Mouse (Mus musculus): Measurements from ENCODE around the gene Tcp11l1. TPM values are rescaled to one million over a fixed set of nuclear protein-coding genes. Genes with fewer than 3 reads are reported as not detected.

Tcp11l1 gene
- total RNA-seq, 2 experiments from 2014 or later: 5.7 to 6.2 TPM

DNA sequence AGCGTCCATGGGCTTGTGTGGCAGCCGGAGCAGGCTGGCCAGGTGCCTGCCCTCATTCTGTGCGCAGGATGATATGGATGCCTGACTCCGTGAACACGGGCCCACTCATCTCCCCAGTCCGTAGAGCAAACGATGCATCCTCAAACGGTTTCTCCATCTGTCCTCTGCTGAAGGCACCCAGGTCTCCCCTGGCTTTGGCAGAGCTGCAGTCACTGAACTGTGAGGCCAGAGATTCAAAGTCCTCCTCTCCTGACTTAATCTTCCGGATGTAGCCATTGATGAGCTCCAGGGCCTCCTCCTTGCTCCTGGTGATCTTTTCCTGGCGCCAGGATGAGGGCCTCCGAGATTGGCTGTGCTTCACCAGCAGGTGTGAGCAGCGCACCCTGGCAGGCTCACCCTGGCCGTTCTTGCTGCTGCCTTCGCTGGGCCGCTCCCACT, 2.3 kb upstream of the Tcp11l1 start:
- intact Hi-C loops (cut with DNase I): no loop called here
- no peak for DNase-seq

DNA sequence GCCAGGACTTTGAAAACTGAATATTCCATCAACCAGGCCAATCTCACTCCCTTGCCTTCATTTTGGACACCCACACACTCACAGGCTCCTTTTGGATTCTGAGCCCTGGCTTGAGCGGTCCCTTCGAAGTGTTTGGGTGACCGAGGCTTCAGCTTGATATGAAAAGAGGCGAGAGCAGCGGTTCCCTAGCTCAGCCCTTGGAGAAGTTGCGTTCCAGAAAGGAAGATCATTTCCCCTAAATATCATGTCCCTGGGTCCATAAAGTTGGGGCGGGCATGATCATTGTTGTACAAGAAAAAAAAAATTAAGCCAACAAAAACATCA, 479 bp upstream of the Tcp11l1 start:
- DNase-seq: no peak
- intact Hi-C loops (cut with DNase I): no loop called here

DNA sequence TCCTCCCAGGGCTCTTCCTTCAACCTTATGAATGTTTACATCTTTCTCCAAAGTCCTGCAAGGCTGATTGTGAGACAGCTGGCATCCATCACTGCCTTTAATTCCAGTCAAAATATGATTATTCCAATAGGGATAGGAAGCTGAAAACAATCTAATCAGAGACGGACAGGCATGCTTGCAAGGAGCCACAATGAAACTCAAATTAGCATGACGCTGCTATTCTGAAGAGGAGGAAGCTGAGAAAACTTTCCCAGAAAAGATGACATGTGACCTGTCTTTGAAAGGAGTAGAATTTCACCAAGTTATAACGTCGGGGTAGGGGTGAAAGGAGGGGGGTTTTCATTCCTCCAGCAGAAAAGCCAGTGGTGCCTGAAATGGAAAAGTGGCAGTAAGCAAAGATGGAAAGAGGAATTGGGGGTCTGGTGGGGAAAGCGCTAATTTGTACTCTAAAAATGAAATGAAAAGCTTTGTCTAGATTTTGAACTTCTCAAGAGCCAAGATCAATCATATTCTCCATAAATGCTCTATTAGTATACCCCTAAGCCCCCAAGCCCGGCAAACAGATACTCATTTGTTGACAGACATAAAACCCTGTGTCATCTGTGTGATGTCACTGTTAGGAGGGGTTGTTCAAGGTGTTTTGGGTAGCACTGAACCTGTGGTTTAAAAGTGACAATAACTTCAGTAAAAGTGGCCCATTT, 1.1 kb downstream of the Tcp11l1 start:
- DNase-seq: no peak
- intact Hi-C loops (cut with DNase I): no loop called here

DNA sequence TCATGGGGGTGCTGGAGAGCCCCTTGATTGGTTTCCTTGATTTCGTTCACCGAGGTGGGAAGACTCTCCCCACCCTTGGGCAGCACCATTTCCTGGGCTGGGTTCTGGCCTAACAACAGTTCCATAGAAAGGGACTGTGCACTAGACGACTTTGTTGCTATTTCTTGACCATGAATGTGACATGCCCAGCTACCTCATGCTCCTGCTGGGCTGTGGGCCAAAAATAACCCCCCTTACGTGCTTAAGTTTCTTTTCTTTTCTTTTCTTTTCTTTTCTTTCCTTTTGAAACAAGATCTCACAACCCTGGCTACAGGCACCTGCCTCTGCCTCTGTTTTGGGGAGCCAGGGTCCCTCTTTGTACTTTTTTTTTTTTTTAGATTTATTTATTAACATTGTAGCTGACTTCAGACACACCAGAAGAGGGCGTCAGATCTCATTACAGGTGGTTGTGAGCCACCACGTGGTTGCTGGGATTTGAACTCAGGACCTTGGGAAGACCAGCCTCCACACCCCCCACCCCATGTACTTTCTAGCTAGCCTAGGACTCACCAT, 2.1 kb downstream of the Tcp11l1 start:
- intact Hi-C loops (cut with DNase I): no loop called here
- DNase-seq: no peak

DNA sequence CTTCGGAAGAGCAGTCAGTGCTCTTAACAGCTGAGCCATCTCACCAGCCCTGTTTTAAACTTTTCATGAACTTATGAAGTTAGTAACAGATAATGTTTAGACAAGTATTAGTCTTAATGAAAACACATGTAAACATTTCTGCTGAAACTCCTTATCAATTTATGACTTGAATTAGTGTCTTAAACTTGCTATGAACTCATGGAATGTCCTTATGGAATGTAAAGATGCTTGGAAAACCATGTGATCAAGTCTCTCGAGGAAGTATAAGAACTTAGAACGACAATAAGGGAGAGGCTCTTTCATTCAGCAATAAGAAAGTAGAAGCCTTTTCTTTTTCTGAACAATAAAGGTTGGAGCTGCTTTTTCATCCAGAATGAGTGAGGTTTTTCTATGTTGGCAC, 7.6 kb downstream of the Tcp11l1 start:
- intact Hi-C loops (cut with DNase I): no loop called here
- DNase-seq: no peak

DNA sequence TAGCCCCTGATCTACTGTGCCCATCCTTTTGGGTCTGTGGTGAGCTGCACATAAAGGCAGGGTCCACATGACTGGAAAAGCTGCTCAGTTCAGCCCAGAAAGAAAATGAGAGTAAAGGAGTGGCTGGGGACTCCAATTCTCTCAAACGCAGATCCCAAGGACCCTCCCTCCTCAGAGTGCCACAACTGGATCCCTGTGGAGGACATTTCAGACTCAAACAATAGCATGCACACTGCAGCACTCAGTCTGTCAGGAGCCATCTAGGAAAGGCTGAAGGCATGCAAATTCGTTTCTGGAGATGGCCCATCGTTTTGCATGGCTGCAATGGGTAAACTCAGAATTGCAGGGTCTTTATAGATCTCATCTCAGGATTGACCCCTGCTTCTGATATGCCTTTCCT, 8.8 kb downstream of the Tcp11l1 start:
- intact Hi-C loops (cut with DNase I): no loop called here

DNA sequence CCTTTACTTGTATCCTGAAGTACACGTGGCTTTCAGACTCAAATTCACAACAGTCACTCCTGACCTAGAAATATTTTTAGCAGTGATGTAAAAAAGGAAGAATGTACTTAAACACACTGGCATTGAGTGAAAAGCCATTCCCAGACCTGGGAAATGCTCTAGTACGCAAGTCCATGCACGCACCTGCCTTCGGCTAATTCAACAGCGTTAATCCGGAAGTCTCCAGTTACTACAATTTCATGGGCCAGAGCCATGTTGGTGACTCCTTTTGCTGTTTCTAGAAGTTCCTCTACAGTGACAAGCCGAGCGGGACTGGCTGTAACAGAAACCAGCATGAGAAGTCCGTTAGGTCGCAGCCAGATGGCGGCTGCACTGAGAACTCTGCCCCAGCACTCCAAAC, 12.3 kb downstream of the Tcp11l1 start:
- intact Hi-C loops (cut with DNase I): no loop called here
- DNase-seq: no peak

More for the DNA sequence above, 8.8 kb downstream of the Tcp11l1 start:
- DNase-seq: no peak

DNA sequence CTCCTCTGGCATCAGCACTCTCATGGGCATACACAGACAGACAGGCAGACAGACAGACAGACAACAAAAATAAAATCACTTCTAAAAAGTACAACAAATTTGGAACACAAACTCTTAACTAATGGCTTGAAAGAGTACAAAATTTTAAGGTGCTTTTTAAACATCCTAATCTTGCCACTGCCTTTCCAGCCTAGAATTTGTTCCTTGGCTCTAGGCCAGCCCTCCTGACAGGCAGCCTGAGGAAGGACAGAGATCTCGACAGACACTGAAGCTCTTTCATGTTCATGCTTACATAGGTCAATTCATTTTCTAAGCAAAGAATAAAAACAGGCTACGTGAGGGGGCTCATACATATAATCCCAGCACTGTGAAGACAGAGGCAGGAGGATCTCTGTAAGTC, 19.4 kb downstream of the Tcp11l1 start:
- DNase-seq: no peak
- intact Hi-C loops (cut with DNase I): no loop called here

DNA sequence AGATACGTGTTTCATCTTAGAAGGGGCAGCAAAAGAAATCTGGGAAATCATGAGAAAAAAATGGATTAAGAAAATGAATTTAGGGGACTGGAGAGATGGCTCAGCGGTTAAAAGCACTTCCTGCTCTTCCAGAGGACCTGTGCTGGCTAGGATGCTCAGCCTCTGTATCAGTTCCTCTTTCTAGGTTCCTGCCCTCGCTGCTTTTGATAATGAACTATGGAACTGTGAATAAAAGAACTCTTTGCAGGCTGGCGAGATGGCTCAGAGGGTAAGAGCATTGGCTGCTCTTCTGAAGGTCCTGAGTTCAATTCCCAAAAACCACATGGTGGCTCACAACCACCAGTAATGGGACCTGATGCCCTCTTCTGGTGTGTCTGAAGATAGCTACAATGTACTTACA, 21.2 kb downstream of the Tcp11l1 start:
- intact Hi-C loops (cut with DNase I): no loop called here
- no peak for DNase-seq

DNA sequence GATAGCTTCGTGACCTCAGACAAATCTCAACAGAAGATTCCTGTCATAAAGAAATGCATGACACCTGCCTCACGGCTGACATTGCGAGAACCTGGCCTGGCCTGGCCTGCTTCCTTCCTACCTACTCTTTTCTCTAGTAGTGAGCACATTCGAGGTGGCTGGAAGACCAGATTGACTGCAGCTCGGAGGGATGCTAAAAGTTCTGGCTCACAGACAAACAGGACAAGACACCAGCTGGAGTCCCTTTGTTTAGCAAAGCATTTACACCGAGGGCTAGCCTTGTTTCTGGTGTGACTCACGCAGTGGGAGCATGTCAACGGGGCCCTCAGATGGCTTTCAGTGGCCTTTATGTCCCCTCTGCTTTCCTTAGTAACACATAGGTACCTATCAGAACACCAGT, 23.2 kb downstream of the Tcp11l1 start:
- DNase-seq: no peak
- intact Hi-C loops (cut with DNase I): loop anchor here (5.0 kb wide), 1 partner anchor 539 kb away; no protein-coding TSS in a partner anchor

DNA sequence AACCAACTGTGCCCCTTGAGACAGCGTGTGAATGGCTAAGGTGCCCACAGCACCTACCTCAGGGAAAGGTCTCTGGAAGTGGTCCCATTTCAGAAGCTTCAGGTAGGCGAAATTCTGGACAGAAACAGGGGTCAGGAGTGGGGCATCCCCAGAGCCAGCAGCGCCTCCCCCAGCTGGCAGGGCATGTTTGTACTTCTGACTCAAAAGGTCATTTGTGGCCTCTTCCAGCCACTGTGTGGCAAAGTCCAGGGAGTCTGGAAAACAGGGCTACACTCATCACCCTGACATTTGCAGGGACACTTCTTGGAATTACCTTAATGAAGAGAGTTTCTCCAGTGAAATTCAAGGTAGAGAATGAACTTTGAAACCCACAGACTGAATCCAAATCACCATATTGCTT, 23.6 kb downstream of the Tcp11l1 start:
- intact Hi-C loops (cut with DNase I): loop anchor here (5.0 kb wide), 1 partner anchor 539 kb away; no protein-coding TSS in a partner anchor
- DNase-seq: no peak

DNA sequence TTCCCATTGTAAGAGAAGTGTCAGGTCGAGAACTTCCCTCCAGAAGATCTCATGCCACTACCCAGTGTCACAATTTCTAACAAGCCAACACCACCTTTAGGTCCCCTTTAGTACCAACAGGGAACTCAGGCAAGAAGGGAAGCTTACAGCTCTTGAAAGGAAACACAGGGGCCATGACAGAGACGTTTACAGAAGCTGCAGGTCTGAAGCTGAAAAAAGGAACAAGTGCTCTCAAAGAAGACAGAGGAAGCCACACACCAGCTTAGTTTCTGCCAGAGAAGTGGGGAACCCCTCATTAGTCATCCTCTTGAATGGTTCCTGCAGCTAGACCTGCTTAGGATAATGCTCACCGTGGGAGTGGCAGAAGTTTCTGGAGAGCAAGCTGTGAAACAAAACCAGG, 24.7 kb downstream of the Tcp11l1 start:
- no peak for DNase-seq
- intact Hi-C loops (cut with DNase I): loop anchor here (2.0 to 5.0 kb wide), 2 partner anchors 64 to 540 kb away; no protein-coding TSS in a partner anchor

DNA sequence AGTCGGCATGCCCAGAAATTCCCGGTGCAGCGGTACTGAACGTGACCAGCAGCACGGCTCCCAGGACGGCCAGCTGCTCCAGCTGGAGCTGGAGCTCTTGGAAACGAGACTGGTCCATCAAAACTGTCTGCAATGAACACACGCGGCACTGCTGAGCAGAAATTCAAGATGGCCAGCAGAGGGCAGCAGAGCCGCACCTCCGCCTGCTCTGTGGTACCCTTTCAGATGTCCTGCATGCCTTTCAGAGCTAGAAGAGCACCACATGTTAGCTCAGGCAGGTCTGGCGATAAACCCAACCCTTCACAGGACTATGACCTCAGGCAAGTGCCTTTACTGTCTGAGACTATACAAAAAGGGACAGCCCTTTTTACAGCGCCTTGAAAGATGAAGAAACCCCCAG, 26.6 kb downstream of the Tcp11l1 start:
- peak; percentile 84 to 87 for DNase-seq
- intact Hi-C loops (cut with DNase I): loop anchor here (1.0 to 5.0 kb wide), 2 partner anchors 89 to 542 kb away; no protein-coding TSS in a partner anchor

DNA sequence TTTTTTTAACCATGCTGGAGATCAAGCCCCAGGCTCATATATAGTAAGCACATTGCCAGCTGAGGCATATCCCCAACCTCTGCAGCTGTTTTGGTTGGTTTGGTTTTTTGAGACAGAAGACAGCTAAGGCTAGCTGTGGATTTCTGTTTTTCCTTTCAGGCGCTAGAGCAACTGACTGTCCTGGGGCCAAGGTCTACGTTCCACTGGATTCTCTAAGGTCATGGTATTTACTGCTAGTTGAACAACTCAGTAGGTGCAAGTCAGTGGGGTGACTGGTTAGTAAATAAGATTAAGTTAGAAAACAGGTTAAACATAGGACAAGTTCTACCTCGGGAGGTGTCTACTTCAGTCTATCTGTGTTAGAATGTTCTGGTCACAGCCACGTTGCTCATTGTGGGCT, 27.2 kb downstream of the Tcp11l1 start:
- no peak for DNase-seq
- intact Hi-C loops (cut with DNase I): loop anchor here (1.0 to 5.0 kb wide), 2 partner anchors 90 to 543 kb away; no protein-coding TSS in a partner anchor

DNA sequence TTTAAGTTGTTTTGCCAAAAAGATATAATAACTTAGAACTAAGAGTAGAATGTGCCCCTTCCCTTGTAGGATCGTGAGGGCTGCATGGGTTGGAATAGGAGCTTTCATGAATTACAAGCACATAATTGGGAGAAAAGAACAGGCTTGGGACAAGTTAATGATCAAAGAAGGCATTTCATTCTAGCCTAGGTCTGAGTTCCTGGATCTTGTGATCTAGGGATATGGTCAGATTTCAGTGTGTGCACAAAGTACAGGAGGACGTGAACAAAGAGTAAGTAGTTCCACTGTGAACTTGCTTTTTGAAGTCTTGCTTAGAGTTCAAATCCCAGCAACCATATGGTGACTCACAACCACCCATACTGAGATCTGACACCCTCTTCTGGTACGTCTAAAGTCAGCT, 34.6 kb downstream of the Tcp11l1 start:
- DNase-seq: no peak
- intact Hi-C loops (cut with DNase I): no loop called here

DNA sequence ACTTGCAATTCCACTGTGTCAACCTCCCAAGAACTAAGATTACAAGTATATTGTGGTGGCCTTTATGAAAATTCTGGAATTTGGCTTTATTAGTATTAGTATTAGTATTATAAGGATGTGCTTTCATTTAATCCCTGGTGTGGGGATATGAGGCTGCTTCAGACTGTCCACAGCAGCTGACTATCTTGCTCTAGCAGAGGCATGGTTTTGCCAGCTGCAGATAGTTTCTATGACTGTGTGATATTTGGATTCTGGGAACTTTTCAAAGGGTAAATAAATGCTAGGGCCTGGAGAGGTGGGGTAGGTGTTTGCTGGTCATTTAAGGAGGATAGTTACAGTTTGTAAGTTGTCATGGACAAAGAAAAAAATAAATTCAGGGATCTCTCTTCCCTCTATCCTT, 40.2 kb downstream of the Tcp11l1 start:
- intact Hi-C loops (cut with DNase I): no loop called here
- DNase-seq: no peak

DNA sequence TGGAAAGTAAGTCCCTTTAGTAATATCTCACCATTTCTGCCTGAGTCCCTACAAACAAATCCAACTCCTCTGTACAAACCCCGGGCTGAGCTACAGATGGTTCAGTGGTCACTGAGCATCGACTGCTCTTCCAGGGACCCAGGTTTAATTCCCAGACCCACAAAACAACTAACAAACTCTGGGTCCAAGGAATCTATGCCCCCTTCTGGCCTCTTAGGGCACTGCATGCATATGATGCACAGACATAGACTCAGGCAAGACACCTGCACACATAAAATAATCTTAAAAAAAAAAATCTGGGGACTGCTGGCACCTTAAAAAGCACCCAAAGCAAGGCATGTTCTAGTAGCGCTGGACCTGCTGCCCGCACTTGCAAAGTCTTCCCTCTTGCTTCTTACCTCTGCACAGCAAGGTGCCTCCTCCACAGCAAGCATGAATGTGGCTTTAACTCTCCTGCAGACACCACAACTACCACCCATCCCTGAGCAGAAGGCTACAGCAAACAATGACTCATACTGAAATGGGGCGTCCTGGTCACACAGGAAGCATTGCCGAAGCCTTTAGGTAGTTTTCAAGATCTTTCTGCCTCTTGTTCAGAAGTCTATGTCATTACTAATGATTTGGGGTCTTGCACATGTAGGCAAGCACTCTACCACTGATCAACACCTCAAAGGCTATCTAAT, 42.7 kb downstream of the Tcp11l1 start:
- intact Hi-C loops (cut with DNase I): no loop called here
- no peak for DNase-seq

DNA sequence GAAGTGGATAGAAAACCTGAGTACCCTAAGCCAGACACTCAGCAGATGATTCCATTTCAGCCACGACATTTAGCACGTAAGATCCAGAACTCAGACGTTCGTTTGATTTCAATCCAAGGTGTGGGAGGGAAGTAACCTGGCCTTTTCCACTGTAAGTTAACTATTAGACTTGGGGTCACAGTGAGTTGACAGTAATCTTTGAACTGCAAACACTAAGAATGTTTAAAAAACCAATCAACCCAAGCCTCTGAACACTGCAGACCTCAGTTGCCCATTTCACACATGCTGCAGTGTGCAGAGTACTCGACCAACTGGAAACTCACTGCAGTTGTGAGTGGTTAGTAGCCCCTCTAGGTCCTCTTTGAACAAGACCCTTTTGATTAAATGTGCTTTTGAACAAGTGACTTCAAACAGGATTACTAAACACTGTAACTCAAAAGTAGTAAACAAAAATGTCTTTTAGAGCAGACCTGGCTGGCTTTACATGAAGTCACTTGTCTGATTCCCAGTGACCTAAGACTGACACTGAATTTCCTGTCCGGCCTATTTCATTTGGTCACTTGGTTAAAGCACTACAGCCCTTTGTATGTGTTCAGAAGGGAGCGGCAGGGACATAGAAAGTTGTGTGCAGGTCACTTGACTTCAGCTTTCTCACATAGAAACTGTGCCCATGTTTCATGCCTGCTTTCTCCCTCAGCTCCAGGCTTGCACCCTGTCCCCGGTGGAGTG, 48.4 kb downstream of the Tcp11l1 start:
- intact Hi-C loops (cut with DNase I): loop anchor here (5.0 kb wide), 1 partner anchor 221 kb away; no protein-coding TSS in a partner anchor
- DNase-seq: no peak

DNA sequence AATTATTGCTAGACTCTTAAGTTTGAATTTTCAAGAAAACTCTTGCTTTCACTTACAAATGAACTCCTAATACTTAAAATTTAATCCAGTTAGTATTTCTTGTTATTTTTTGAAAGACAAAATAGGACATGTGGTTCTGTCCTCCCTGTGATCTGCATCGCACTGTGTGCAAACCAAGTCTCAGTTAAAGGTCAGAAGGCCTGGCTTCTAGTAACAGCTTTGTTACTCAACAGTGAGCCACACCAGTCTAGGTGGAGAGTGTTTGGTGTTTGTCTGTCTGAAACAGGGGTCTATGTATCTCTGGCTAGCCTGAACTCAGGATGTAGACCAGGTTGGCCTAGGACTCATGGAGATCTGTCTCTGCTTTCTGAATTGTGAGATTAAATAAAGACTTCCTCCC, 53.3 kb downstream of the Tcp11l1 start:
- intact Hi-C loops (cut with DNase I): no loop called here
- DNase-seq: no peak

DNA sequence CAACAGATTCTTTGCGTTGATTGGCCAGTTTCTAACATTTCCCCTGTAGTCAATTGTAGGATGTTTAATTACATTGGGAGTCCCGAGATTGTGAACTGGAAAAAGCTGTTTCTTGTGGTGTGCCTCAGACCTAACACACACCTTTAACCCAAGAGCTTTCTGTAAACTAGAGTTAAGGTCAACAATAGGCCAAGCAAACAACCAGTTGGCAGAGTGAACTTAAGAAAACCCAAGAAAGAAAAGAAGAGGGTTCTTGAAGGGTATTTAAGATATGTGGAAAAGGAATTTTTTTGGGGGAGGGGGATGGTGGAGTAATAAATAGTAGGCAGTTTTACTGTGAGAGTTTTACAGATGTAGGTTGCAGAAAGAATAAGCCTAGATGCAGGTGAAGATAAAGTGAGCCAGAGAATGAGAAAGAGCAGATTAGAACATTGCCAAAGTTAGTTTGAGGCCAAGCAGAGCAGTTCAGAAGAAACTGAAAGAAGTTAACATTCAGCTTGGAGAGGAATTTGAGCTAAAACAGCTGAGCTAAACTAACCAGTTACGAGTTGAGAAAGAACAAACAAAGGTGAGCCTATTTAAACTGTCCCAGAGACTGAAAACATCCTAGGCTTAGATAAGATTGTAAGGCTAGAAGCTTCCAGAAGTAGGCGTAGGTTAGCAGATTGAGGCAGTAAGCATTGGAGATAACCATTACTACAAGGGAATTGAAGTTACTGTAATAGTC, 95.8 kb downstream of the Tcp11l1 start:
- no peak for DNase-seq
- intact Hi-C loops (cut with DNase I): no loop called here

All from heart, postnatal 14 days (tissue).